Comparison of ENCODE assay signal across 21 mouse cellular contexts in the genomic region with DNA sequence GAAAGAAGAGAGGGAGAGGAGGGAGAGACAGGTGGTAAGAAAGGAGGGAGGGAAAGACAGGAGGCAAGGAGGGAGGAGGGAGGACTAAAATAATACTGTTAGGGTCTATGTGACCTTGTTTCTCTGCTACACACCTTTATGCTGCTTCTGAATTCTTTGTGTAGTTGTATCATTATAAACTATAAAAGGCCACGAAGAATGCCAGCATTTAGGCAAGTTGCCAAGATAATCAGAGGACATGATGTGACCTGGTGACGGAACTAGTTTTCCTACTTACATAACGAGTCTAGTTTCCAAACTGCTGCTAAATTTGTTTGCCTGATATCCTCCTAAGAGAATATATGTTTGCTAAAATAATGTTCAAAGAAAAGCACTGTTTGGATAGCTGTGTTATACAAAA.
DNase-seq lines count a peak whose midpoint lies in the region; ATAC-seq and TF ChIP-seq lines count a peak whose summit lies in the region.
"Had no signal": no experiment of that assay in that cellular context is flagged by ENCODE, and none has a peak within 500 bp of the region (broad histone marks: within the 10 kb centered on the region; RNA-seq: fewer than 3 reads in every experiment).

No protein-coding gene starts in this region.

- H3K9ac ChIP-seq in lung, embryonic 14.5 days: no peak overlapping the region
- H3K9ac ChIP-seq: embryonic facial prominence, embryonic 15.5 days; heart, embryonic 12.5 days; hindbrain, embryonic 14.5 days had no signal

- H3K36me3 ChIP-seq in lung, embryonic 14.5 days (ENCODE audit: insufficient read depth): no peaks in the 10 kb centered on the region
- H3K36me3 ChIP-seq: embryonic facial prominence, embryonic 15.5 days; forebrain, embryonic 10.5 days; heart, embryonic 12.5 days; hindbrain, embryonic 10.5 days had no signal

- no peak overlapping the region for H3K27ac ChIP-seq in lung, embryonic 14.5 days (ENCODE audit: low read depth)
- H3K27ac ChIP-seq: embryonic facial prominence, embryonic 15.5 days; forebrain, embryonic 10.5 days; gastrocnemius, adult 2 months; hindbrain, embryonic 10.5 days; hindbrain, embryonic 14.5 days had no signal

- no peak for ATAC-seq in cerebellum, adult (ENCODE audit: insufficient number of reproducible peaks, low FRiP score, low TSS enrichment)
- ATAC-seq in lung, embryonic 14.5 days (ENCODE audit: insufficient read depth): no peak
- ATAC-seq: activated CD4-positive, CD25-positive, alpha-beta regulatory T cell, adult 4 months; forebrain, embryonic 14.5 days; intestine, embryonic 16.5 days; Patski had no signal

- no peaks in the 10 kb centered on the region for H3K27me3 ChIP-seq in lung, embryonic 14.5 days (ENCODE audit: insufficient read depth, low read length)
- H3K27me3 ChIP-seq: CH12.LX; embryonic facial prominence, embryonic 15.5 days; heart, embryonic 12.5 days; Patski had no signal

- WGBS in lung, embryonic 14.5 days: 58% methylated on average over 3 of the region's 3 CpGs
- WGBS in lung, adult 2 months: 48% methylated on average over 3 of the region's 3 CpGs

- TF ChIP-seq CTCF in lung, embryonic 14.5 days (IDR thresholded peaks at IDR 0.05; ENCODE audit: low read depth): no peak
- TF ChIP-seq CTCF in lung, adult 2 months (IDR thresholded peaks at IDR 0.05; ENCODE audit: insufficient read depth, low read length): no peak

- H3K4me3 ChIP-seq in lung, embryonic 14.5 days (ENCODE audit: low read depth, low read length): no peak overlapping the region
- H3K4me3 ChIP-seq in lung, adult 2 months (replicated peaks; ENCODE audit: extremely low read depth, low read depth, low read length): no peak overlapping the region
- H3K4me3 ChIP-seq: embryonic facial prominence, embryonic 15.5 days; erythroblast, embryonic 14.5 days; forebrain, embryonic 10.5 days; gastrocnemius, adult 2 months; heart, embryonic 12.5 days; hindbrain, embryonic 10.5 days had no signal

- H3K4me2 ChIP-seq in lung, embryonic 14.5 days: no peak overlapping the region
- H3K4me2 ChIP-seq: embryonic facial prominence, embryonic 15.5 days; heart, embryonic 12.5 days; hindbrain, embryonic 14.5 days had no signal

- no peaks in the 10 kb centered on the region for H3K9me3 ChIP-seq in lung, embryonic 14.5 days (ENCODE audit: low read depth, low read length)
- H3K9me3 ChIP-seq: embryonic facial prominence, embryonic 15.5 days; forebrain, embryonic 10.5 days; heart, embryonic 12.5 days; hindbrain, embryonic 10.5 days had no signal

- TF ChIP-seq POLR2A in lung, adult 2 months (IDR thresholded peaks at IDR 0.05; ENCODE audit: borderline replicate concordance, extremely low read depth, low read depth, low read length): no peak

- DNase-seq in cerebellum, adult 11 months: peak; percentile 19
- peak; percentile 28 for DNase-seq in lung, embryonic 14.5 days
- DNase-seq in lung, adult 2 months: no peak
- DNase-seq in cerebellum, adult 18-20 months: peak; percentile 31 to 38
- DNase-seq in cerebellum, adult 9-11 months: peak; percentile 27
- DNase-seq in retina, embryonic 14.5 days (ENCODE audit: low spot score): no peak
- DNase-seq: adrenal gland, postnatal 14 days; gastrocnemius, adult 2 months; gastrocnemius, postnatal 25 days had no signal

- no peaks in the 10 kb centered on the region for H3K4me1 ChIP-seq in lung, embryonic 14.5 days (ENCODE audit: insufficient read depth)
- H3K4me1 ChIP-seq in lung, adult 2 months (ENCODE audit: control insufficient read depth, insufficient read depth, low read length): no peaks in the 10 kb centered on the region
- H3K4me1 ChIP-seq: embryonic facial prominence, embryonic 15.5 days; forebrain, embryonic 10.5 days; heart, embryonic 12.5 days; hindbrain, embryonic 10.5 days had no signal

Comparison
In these comparisons a context has a peak if more than half of its experiments do, and no peak if none do; other contexts are left out.
1. DNase-seq: peak in cerebellum, adult 11 months (single experiment), lung, embryonic 14.5 days (single experiment), cerebellum, adult 18-20 months (2 of 2) and cerebellum, adult 9-11 months (single experiment); none in lung, adult 2 months (single experiment) and retina, embryonic 14.5 days (single experiment).